Mouse (Mus musculus): ENCODE measurements around the gene Pde1b. TPM values are rescaled to one million over a fixed set of nuclear protein-coding genes. Genes with fewer than 3 reads are reported as not detected.
A peak's percentile ranks its signal among the peaks of the same experiment; 100 is the strongest.

The Pde1b gene
- polyA plus RNA-seq, 1 experiment: 4.2 TPM

DNA sequence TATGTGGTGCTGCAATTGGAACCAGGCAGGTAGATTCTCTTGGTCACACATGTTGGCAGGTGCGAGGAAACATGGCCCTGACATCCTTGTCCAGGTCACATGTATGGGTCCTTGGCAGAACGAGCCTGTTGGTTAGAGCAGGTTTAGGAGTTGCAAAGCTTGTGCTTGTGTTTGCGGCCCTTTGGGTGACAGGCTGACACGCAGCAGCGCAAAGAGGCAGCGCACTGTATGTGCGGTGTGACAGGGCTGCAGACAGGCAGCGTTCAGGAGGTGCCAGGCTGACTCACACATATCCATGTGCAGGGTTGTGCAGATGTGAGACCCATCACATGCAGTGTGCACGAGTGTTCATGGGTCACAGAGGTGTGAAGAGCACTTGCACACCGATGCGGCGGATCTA is 826 bp downstream of the Pde1b start:
- H3K27me3 ChIP-seq (ENCODE audit: control insufficient read depth, insufficient read depth, low read length): no peaks in the 10 kb centered on the region
- WGBS: 60% methylated on average over 12 of the region's 12 CpGs
- H3K36me3 ChIP-seq (ENCODE audit: control insufficient read depth, insufficient read depth, low read length): no peaks in the 10 kb centered on the region
- H3K27ac ChIP-seq (ENCODE audit: insufficient read depth, low read depth, low read length): no peak overlapping the region
- no peak for TF ChIP-seq POLR2A (IDR thresholded peaks at IDR 0.05; ENCODE audit: low read depth, low read length)
- no peak for TF ChIP-seq CTCF (IDR thresholded peaks at IDR 0.05; ENCODE audit: extremely low read depth, insufficient read length, insufficient replicate concordance, low read depth, low read length)
- H3K4me3 ChIP-seq (ENCODE audit: low read depth, low read length): no peak overlapping the region
- peaks cover 2% of the 10 kb centered on the region; the same call in 1 of the 2 replicates for H3K4me1 ChIP-seq (ENCODE audit: control insufficient read depth, insufficient read depth, insufficient read length, low read length)

GRCm38 (mm10) chr15:103509317-103509716 is 6.5 kb downstream of the Pde1b start:
- no peaks in the 10 kb centered on the region for H3K36me3 ChIP-seq (ENCODE audit: control insufficient read depth, insufficient read depth, low read length)
- WGBS: 73% methylated on average over 3 of the region's 3 CpGs
- H3K27ac ChIP-seq (ENCODE audit: insufficient read depth, low read depth, low read length): no peak overlapping the region
- TF ChIP-seq POLR2A (IDR thresholded peaks at IDR 0.05; ENCODE audit: low read depth, low read length): no peak
- no peak for TF ChIP-seq CTCF (IDR thresholded peaks at IDR 0.05; ENCODE audit: extremely low read depth, insufficient read length, insufficient replicate concordance, low read depth, low read length)
- no peaks in the 10 kb centered on the region for H3K4me1 ChIP-seq (ENCODE audit: control insufficient read depth, insufficient read depth, insufficient read length, low read length)
- no peaks in the 10 kb centered on the region for H3K27me3 ChIP-seq (ENCODE audit: control insufficient read depth, insufficient read depth, low read length)
- no peak overlapping the region for H3K4me3 ChIP-seq (ENCODE audit: low read depth, low read length)

DNA sequence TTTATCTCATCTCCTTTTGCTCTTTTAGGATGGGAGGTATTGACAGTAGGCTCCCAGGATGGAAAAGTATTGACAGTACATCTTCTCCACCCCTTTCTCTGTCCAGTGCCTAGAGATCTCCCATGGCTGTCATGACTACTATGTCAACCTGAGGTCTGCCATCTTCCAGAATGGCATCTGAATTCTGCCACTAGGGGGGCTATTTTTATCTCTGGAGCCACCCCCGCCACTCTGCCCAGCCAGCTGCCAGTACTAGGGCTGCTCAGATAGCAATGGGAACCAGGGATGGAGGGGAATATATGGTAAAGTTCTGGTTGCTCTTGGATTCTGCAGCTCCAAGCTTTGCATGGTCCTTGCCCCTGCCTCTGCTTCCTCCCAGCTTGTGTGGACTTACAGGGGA is 8.8 kb downstream of the Pde1b start:
- TF ChIP-seq CTCF (IDR thresholded peaks at IDR 0.05; ENCODE audit: extremely low read depth, insufficient read length, insufficient replicate concordance, low read depth, low read length): no peak
- TF ChIP-seq POLR2A (IDR thresholded peaks at IDR 0.05; ENCODE audit: low read depth, low read length): no peak
- WGBS: 70% methylated on average over 1 of the region's 1 CpGs
- H3K4me3 ChIP-seq (ENCODE audit: low read depth, low read length): no peak overlapping the region
- no peaks in the 10 kb centered on the region for H3K27me3 ChIP-seq (ENCODE audit: control insufficient read depth, insufficient read depth, low read length)
- no peak overlapping the region for H3K27ac ChIP-seq (ENCODE audit: insufficient read depth, low read depth, low read length)
- H3K36me3 ChIP-seq (ENCODE audit: control insufficient read depth, insufficient read depth, low read length): no peaks in the 10 kb centered on the region
- peaks cover 8% of the 10 kb centered on the region; the same call in 1 of the 2 replicates for H3K4me1 ChIP-seq (ENCODE audit: control insufficient read depth, insufficient read depth, insufficient read length, low read length)

GRCm38 (mm10) chr15:103513621-103514031 is 10.8 kb downstream of the Pde1b start:
- TF ChIP-seq POLR2A (IDR thresholded peaks at IDR 0.05; ENCODE audit: low read depth, low read length) (no peak), CTCF (IDR thresholded peaks at IDR 0.05; ENCODE audit: extremely low read depth, insufficient read length, insufficient replicate concordance, low read depth, low read length) (no peak)
- Histone ChIP-seq H3K27ac (ENCODE audit: insufficient read depth, low read depth, low read length) (peak overlapping the region; percentile 47; the same call in 1 of the 2 replicates), H3K4me3 (ENCODE audit: low read depth, low read length) (no peak overlapping the region)

GRCm38 (mm10) chr15:103514119-103514518 is 11.3 kb downstream of the Pde1b start:
- WGBS: 1% methylated on average over 10 of the region's 10 CpGs
- H3K27ac ChIP-seq (ENCODE audit: insufficient read depth, low read depth, low read length): peak overlapping the region; percentile 41; the same call in 1 of the 2 replicates
- H3K4me3 ChIP-seq (ENCODE audit: low read depth, low read length): peak overlapping the region; percentile 40
- H3K36me3 ChIP-seq (ENCODE audit: control insufficient read depth, insufficient read depth, low read length): no peaks in the 10 kb centered on the region
- TF ChIP-seq POLR2A (IDR thresholded peaks at IDR 0.05; ENCODE audit: low read depth, low read length) (peak; percentile 29; the same call in 1 of the 2 replicates), CTCF (IDR thresholded peaks at IDR 0.05; ENCODE audit: extremely low read depth, insufficient read length, insufficient replicate concordance, low read depth, low read length) (no peak)
- H3K4me1 ChIP-seq (ENCODE audit: control insufficient read depth, insufficient read depth, insufficient read length, low read length): peaks cover 8% of the 10 kb centered on the region; the same call in 1 of the 2 replicates
- no peaks in the 10 kb centered on the region for H3K27me3 ChIP-seq (ENCODE audit: control insufficient read depth, insufficient read depth, low read length)

More at GRCm38 (mm10) chr15:103513621-103514031, 10.8 kb downstream of the Pde1b start:
- 11% methylated on average over 7 of the region's 7 CpGs for WGBS
- peaks cover 8% of the 10 kb centered on the region; the same call in 1 of the 2 replicates for H3K4me1 ChIP-seq (ENCODE audit: control insufficient read depth, insufficient read depth, insufficient read length, low read length)
- H3K27me3 ChIP-seq (ENCODE audit: control insufficient read depth, insufficient read depth, low read length): no peaks in the 10 kb centered on the region
- H3K36me3 ChIP-seq (ENCODE audit: control insufficient read depth, insufficient read depth, low read length): no peaks in the 10 kb centered on the region

GRCm38 (mm10) chr15:103514914-103515313 is 12.1 kb downstream of the Pde1b start:
- Histone ChIP-seq H3K4me3 (ENCODE audit: low read depth, low read length) (no peak overlapping the region), H3K4me1 (ENCODE audit: control insufficient read depth, insufficient read depth, insufficient read length, low read length) (peaks cover 8% of the 10 kb centered on the region; the same call in 1 of the 2 replicates), H3K36me3 (ENCODE audit: control insufficient read depth, insufficient read depth, low read length) (no peaks in the 10 kb centered on the region), H3K27ac (ENCODE audit: insufficient read depth, low read depth, low read length) (0 out of 2 replicates have a peak overlapping the region, but pooled peaks have one; percentile 16), H3K27me3 (ENCODE audit: control insufficient read depth, insufficient read depth, low read length) (no peaks in the 10 kb centered on the region)
- TF ChIP-seq CTCF (IDR thresholded peaks at IDR 0.05; ENCODE audit: extremely low read depth, insufficient read length, insufficient replicate concordance, low read depth, low read length) (no peak), POLR2A (IDR thresholded peaks at IDR 0.05; ENCODE audit: low read depth, low read length) (no peak)
- WGBS: 50% methylated on average over 3 of the region's 3 CpGs

DNA sequence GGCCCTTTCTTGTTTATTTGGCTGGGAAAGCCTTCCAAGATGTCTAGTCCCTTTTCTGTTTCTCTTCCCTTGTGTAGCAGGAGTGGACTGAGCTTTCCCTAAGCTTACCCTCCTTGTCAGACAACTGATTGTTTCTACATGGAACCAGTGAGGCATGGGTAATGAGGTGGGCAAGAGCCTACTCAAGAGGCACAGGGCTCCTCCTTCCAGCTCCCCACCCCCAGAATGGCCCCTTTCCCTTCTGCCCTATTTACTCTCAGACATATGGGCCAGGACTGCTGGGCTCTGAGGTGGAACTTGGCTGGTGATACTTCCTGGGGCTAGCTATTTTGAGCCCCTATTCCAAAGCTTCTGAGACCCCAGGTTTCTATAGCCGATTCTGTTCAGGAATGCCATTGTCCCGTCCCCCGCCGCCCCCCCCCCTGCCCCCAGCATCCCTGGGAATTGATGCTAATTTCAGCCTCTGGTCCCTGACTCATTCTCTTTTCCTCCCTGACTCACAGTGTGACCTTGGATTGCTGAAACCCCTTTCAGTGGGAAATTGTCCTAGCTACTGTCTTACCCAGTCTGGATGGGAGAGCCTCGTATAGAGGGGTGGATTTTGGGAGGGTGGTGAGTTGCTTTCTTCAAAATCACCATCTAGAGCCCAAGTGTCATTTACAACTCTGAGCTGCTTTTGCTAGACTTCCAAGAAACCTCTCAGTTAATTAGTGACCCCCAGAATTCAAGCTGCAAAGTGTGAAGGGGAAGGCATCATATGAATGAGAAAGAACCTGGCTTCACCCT is 16.0 kb downstream of the Pde1b start:
- H3K27me3 ChIP-seq (ENCODE audit: control insufficient read depth, insufficient read depth, low read length): no peaks in the 10 kb centered on the region
- H3K27ac ChIP-seq (ENCODE audit: insufficient read depth, low read depth, low read length): no peak overlapping the region
- TF ChIP-seq CTCF (IDR thresholded peaks at IDR 0.05; ENCODE audit: extremely low read depth, insufficient read length, insufficient replicate concordance, low read depth, low read length) (no peak), POLR2A (IDR thresholded peaks at IDR 0.05; ENCODE audit: low read depth, low read length) (no peak)
- peaks cover 17% of the 10 kb centered on the region; the same call in 1 of the 2 replicates for H3K4me1 ChIP-seq (ENCODE audit: control insufficient read depth, insufficient read depth, insufficient read length, low read length)
- WGBS: 64% methylated on average over 5 of the region's 5 CpGs
- no peaks in the 10 kb centered on the region for H3K36me3 ChIP-seq (ENCODE audit: control insufficient read depth, insufficient read depth, low read length)
- H3K4me3 ChIP-seq (ENCODE audit: low read depth, low read length): no peak overlapping the region

All from small intestine, adult 2 months (tissue).